Mouse (Mus musculus): ENCODE data around the gene Atpaf2.
A peak's percentile ranks its signal among the peaks of the same experiment; 100 is the strongest.

- TF ChIP-seq CTCF (IDR thresholded peaks at IDR 0.05; ENCODE audit: low read depth) (peak; percentile 23; the same call in 1 of the 2 replicates), EP300 (optimal IDR thresholded peaks at IDR 0.05) (no peak)
These were observed 34.7 kb downstream of the Atpaf2 start for GRCm38 (mm10) chr11:60383518-60383917.
